Mouse (Mus musculus) fat pad, adult 2 months (tissue): ENCODE results near the gene Mybpc2.
A peak's percentile ranks its signal among the peaks of the same experiment; 100 is the strongest.

Source experiments
- DNase-seq: peaks from one replicate; pipeline ENCODE4 v3.0.0-alpha.2; 2011; ENCODE audit warnings: low read depth, low spot score; ENCODE audit errors: extremely low read depth

Gene Mybpc2

GRCm38 (mm10) chr7:44524502-44524901, at the start of gene Mybpc2:
TSS of gene Mybpc2 (minus strand) at chr7:44524656.
- no peak for DNase-seq

GRCm38 (mm10) chr7:44572956-44573484, 48.6 kb upstream of the Mybpc2 start:
- DNase-seq: no peak

GRCm38 (mm10) chr7:44572213-44572701, 47.8 kb upstream of the Mybpc2 start, which contains the start of gene Napsa:
TSS of gene Napsa (plus strand) at chr7:44572380.
- no peak for DNase-seq

- DNase-seq: no peak
Measured at GRCm38 (mm10) chr7:44571811-44572210, 47.4 kb upstream of the Mybpc2 start.

- no peak for DNase-seq
Measured at GRCm38 (mm10) chr7:44570989-44571388, 46.5 kb upstream of the Mybpc2 start.

GRCm38 (mm10) chr7:44568803-44569202, 44.3 kb upstream of the Mybpc2 start:
- DNase-seq: no peak

GRCm38 (mm10) chr7:44565414-44565813, 41.0 kb upstream of the Mybpc2 start:
- no peak for DNase-seq

- DNase-seq: no peak
Measured at GRCm38 (mm10) chr7:44564486-44564885, 40.0 kb upstream of the Mybpc2 start.

- DNase-seq: no peak
Measured at GRCm38 (mm10) chr7:44563284-44563683, 38.8 kb upstream of the Mybpc2 start.

- DNase-seq: no peak
Measured at GRCm38 (mm10) chr7:44560435-44561400, 36.3 kb upstream of the Mybpc2 start.

- DNase-seq: no peak
Measured at GRCm38 (mm10) chr7:44557629-44558028, 33.2 kb upstream of the Mybpc2 start.

GRCm38 (mm10) chr7:44553826-44554225, 29.4 kb upstream of the Mybpc2 start, which contains the start of gene Nr1h2:
TSS of gene Nr1h2 (minus strand) at chr7:44553951.
- peak; percentile 45 for DNase-seq

GRCm38 (mm10) chr7:44553196-44553764, 28.8 kb upstream of the Mybpc2 start:
- DNase-seq: no peak

- DNase-seq: no peak
Measured at GRCm38 (mm10) chr7:44552141-44552908, 27.9 kb upstream of the Mybpc2 start.

GRCm38 (mm10) chr7:44551731-44552130, 27.3 kb upstream of the Mybpc2 start:
- DNase-seq: no peak

- DNase-seq: no peak
Measured at GRCm38 (mm10) chr7:44551301-44551700, 26.8 kb upstream of the Mybpc2 start.

GRCm38 (mm10) chr7:44550409-44550678, 25.9 kb upstream of the Mybpc2 start:
- no peak for DNase-seq

- DNase-seq: no peak
Measured at GRCm38 (mm10) chr7:44549621-44550408, 25.4 kb upstream of the Mybpc2 start.

- peak; percentile 63 for DNase-seq
Measured at GRCm38 (mm10) chr7:44548497-44549087, 24.1 kb upstream of the Mybpc2 start, which contains the start of gene Pold1. TSS of gene Pold1 (minus strand) at chr7:44548849.

- no peak for DNase-seq
Measured at GRCm38 (mm10) chr7:44547725-44548124, 23.3 kb upstream of the Mybpc2 start.
